Mouse (Mus musculus): ENCODE data around the gene Olfr980.

DNA sequence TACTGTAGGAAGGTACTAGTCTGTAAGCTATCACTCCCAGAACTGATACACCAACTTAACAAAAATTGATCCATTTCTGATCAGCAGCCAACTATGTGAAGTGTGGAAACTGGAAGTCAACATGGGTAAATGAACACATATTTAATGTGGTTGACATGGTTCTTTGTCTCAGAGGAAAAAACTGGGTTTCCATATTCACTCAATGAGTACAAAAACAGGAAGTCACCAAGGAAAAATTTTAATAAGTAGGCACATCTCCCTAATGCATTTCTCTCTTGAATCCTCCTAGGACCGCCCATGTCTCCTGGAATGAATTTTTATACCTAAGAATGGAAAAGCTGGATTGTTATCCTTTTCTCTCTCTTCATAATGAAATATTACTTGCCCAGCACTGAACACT, at the start of gene Olfr980:
- no peak for TF ChIP-seq EP300 (IDR thresholded peaks at IDR 0.05; ENCODE audit: low read depth)
- no peak for TF ChIP-seq CTCF (IDR thresholded peaks at IDR 0.05; ENCODE audit: low read depth)
